Mouse (Mus musculus) neutrophil, adult 5-6 weeks (primary cell): ENCODE results near the gene Edf1. TPM values are rescaled to one million over a fixed set of nuclear protein-coding genes. Genes with fewer than 3 reads are reported as not detected.

Source experiments
- ATAC-seq: fragments of 151-379, 151-347 bp; 2 replicates; pipeline ENCODE4 v1.8.0; 2017; ENCODE audit warnings: mild to moderate bottlenecking, moderate TSS enrichment; ENCODE audit not compliant: insufficient number of reproducible peaks, poor library complexity, low FRiP score, severe bottlenecking; ENCODE audit errors: extremely low read depth
- total RNA-seq: library from RNA; stranded (forward); fragments of 200-1000 nt; gene quantifications from 2 replicates; pipeline ENCODE4 v1.2.3, GENCODE M21; 2017

Edf1 gene
- total RNA-seq, 1 experiment from 2014 or later: 85.4 TPM

DNA sequence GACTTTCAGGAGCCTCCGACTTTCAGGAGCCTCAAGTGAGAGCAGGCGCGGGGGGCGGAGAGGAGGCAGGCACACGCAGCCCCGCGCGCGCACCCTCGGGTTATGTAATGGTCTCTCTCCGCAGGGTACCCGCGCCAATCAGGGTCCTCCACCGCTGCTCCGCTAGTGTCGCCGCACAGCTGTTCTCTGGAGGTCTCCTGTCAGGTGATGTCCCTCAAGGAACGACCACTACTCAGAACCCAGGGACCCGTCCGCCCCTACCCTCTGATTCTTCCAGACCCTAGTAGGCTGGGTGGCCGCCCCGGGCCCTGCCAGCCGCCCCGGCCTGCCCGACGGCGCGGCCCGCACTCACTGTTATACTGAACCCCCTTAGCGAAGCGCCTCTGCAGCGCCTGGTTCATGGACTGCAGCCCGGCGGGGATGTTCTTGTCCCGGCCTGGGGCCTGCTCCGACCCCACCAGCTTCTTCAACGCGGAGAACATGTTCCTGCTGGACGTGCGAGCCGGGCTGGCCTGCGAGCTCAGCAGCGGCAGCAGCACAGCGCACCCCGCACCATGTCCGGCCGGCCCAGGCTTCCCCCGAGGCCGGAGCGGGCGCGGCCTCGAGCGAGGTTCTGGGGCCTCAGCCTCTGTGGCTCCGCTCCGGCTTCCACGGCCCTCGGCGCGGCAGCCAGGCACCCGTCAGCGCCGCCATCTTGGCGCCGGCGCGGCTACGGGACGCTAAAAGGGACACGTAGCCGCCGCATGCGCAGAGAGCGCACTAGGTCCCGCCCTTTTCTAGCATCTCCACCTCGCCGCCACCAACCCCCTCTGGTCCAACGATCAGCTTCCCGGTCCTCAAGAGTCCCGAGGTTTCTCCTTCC is 50.3 kb downstream of the Edf1 start, which contains the start of gene Rabl6:
TSS of gene Rabl6 (minus strand) at position 761 of the 862 bp plus-strand sequence.
- ATAC-seq: peak; percentile 80

DNA sequence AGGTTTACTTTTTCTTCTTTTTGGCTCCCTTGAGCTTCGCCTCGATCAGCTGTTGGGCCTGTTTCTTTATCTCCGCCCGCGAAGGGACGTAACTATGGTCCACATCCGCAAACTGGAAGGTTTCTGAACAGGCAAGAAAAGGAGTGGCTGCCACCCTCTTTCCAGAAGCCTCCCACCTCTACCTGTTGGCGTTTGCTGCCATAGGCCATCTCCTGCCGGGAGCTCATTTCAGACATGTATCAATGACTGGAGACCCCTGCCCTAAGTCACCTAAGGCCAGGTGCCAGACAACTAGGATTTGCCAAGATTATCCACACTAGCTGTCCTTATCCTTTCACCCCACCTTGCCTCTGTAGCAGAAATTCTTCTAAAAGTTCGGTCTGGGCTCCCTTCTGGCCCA is 51.0 kb downstream of the Edf1 start:
- no peak for ATAC-seq

Other genes with a start within 250 kb of the Edf1 start
- gene Grin1, start 238.7 kb upstream of the Edf1 start, total RNA-seq: not detected in 2 replicates
- 49.2 and 79.5 TPM in 2 replicates for gene Man1b1, start 225.5 kb upstream of the Edf1 start, total RNA-seq
- 24.7 and 25.5 TPM in 2 replicates for gene Dpp7, start 201.5 kb upstream of the Edf1 start, total RNA-seq
- 8.7 and 11.7 TPM in 2 replicates for gene Uap1l1, start 192.2 kb upstream of the Edf1 start, total RNA-seq
- gene Sapcd2, start 185.5 kb upstream of the Edf1 start, total RNA-seq: not detected in 2 replicates
- not detected in 2 replicates for gene Entpd2, start 162.0 kb upstream of the Edf1 start, total RNA-seq
- not detected in 2 replicates for gene Npdc1, start 158.5 kb upstream of the Edf1 start, total RNA-seq
- 4.0 and 4.5 TPM in 2 replicates for gene Fut7, start 134.6 kb upstream of the Edf1 start, total RNA-seq
- gene Abca2, start 129.1 kb upstream of the Edf1 start, total RNA-seq: 15.7 and 21.4 TPM in 2 replicates
- not detected in 2 replicates for gene Clic3, start 101.0 kb upstream of the Edf1 start, total RNA-seq
- 38.3 and 54.9 TPM in 2 replicates for gene Paxx, start 96.8 kb upstream of the Edf1 start, total RNA-seq
- gene Ptgds, start 87.8 kb upstream of the Edf1 start, total RNA-seq: not detected in 2 replicates
- not detected in 2 replicates for gene Lcn12, start 63.9 kb upstream of the Edf1 start, total RNA-seq
- 37.1 and 43.1 TPM in 2 replicates for gene Fbxw5, start 57.1 kb upstream of the Edf1 start, total RNA-seq
- 0.98 TPM in 1 of 2 replicates, not detected in the other for gene C8g, start 56.1 kb upstream of the Edf1 start, total RNA-seq
- gene Traf2, start 10.9 kb upstream of the Edf1 start, total RNA-seq: 28.1 and 30.4 TPM in 2 replicates
- 4.5 and 5.4 TPM in 2 replicates for gene Mamdc4, start 17.0 kb downstream of the Edf1 start, total RNA-seq
- 0.61 and 1.5 TPM in 2 replicates for gene Phpt1, start 17.4 kb downstream of the Edf1 start, total RNA-seq
- 0.25 TPM in 1 of 2 replicates, not detected in the other for gene Ajm1, start 23.9 kb downstream of the Edf1 start, total RNA-seq
- gene Rabl6, start 50.7 kb downstream of the Edf1 start, total RNA-seq: 44.4 and 65.6 TPM in 2 replicates
- not detected in 2 replicates for gene Ccdc183, start 59.8 kb downstream of the Edf1 start, total RNA-seq
- 1.2 and 2.0 TPM in 2 replicates for gene Tmem141, start 64.2 kb downstream of the Edf1 start, total RNA-seq
- not detected in 2 replicates for gene Fcna, start 70.2 kb downstream of the Edf1 start, total RNA-seq
- gene Lcn8, start 95.3 kb downstream of the Edf1 start, total RNA-seq: not detected in 2 replicates
- not detected in 2 replicates for gene Lcn5, start 100.1 kb downstream of the Edf1 start, total RNA-seq
- not detected in 2 replicates for gene Lcn6, start 118.9 kb downstream of the Edf1 start, total RNA-seq
- not detected in 2 replicates for gene Lcn10, start 124.9 kb downstream of the Edf1 start, total RNA-seq
- not detected in 2 replicates for gene Obp2a, start 142.2 kb downstream of the Edf1 start, total RNA-seq
- gene Bmyc, start 148.9 kb downstream of the Edf1 start, total RNA-seq: 10.3 and 14.4 TPM in 2 replicates
- not detected in 2 replicates for gene Obp2b, start 179.2 kb downstream of the Edf1 start, total RNA-seq
- not detected in 2 replicates for gene Lcn3, start 207.7 kb downstream of the Edf1 start, total RNA-seq
- not detected in 2 replicates for gene Lcn11, start 219.2 kb downstream of the Edf1 start, total RNA-seq
- not detected in 2 replicates for gene Gm13539, start 224.4 kb downstream of the Edf1 start, total RNA-seq